In genomic region chr19:56940507-56940906, GRCm38 (mm10) we compare ENCODE assay signal across 10 mouse cellular contexts.
DNase-seq lines count a peak whose midpoint lies in the region; TF ChIP-seq lines count a peak whose summit lies in the region.
"Had no signal": no experiment of that assay in that cellular context is flagged by ENCODE, and none has a peak within 500 bp of the region (broad histone marks: within the 10 kb centered on the region; RNA-seq: fewer than 3 reads in every experiment).

No protein-coding gene starts in this region.

- no peak overlapping the region for H3K27ac ChIP-seq in left cerebral cortex, adult 2 months
- H3K27ac ChIP-seq: kidney, postnatal 0 days; macrophage had no signal

- peak; percentile 54 for DNase-seq in left cerebral cortex, postnatal 4 days
- no peak for DNase-seq in left cerebral cortex, postnatal 14 days (ENCODE audit: low spot score in 2 of 2)
- peak; percentile 59 for DNase-seq in cerebellum, adult 8-10 months
- DNase-seq in gastrocnemius, postnatal 25 days = peak; percentile 76
- DNase-seq in lung, postnatal 36 days = peak; percentile 49
- no peak for DNase-seq in layer of hippocampus, postnatal 36 days
- DNase-seq in left cerebral cortex, adult 2 months (ENCODE audit: extremely low spot score in 1 of 2, low spot score in 2 of 2) = no peak
- DNase-seq: thymus, postnatal 36 days had no signal

- H3K4me3 ChIP-seq in left cerebral cortex, adult 2 months = no peak overlapping the region

- intact Hi-C loops in left cerebral cortex, postnatal 4 days (cut with DNase I) = no loop called here
- intact Hi-C loops in left cerebral cortex, postnatal 14 days (cut with DNase I) = no loop called here
- intact Hi-C loops in left cerebral cortex, adult 2 months (cut with DNase I) = no loop called here

- TF ChIP-seq CTCF in left cerebral cortex, adult 2 months (IDR thresholded peaks at IDR 0.05) = no peak

Comparison
In these comparisons a context has a peak if more than half of its experiments do, and no peak if none do; other contexts are left out.
1. DNase-seq: peak in left cerebral cortex, postnatal 4 days (single experiment), cerebellum, adult 8-10 months (single experiment), gastrocnemius, postnatal 25 days (single experiment) and lung, postnatal 36 days (single experiment); none in left cerebral cortex, postnatal 14 days (0 of 2), layer of hippocampus, postnatal 36 days (0 of 2) and left cerebral cortex, adult 2 months (0 of 2).